Mouse (Mus musculus): ENCODE data around the gene Cog8. TPM values are rescaled to one million over a fixed set of nuclear protein-coding genes. Genes with fewer than 3 reads are reported as not detected.

The Cog8 gene
- polyA plus RNA-seq, 1 experiment from 2014 or later: 40.9 TPM

- WGBS: 89% methylated on average over 4 of the region's 4 CpGs
- Histone ChIP-seq H3K27ac (no peak overlapping the region), H3K36me3 (peaks cover 92% of the 10 kb centered on the region)
These were observed 17.2 kb upstream of the Cog8 start for GRCm38 (mm10) chr8:107073706-107074105.

GRCm38 (mm10) chr8:107065511-107066496 lies 9.3 kb upstream of the Cog8 start, which contains the start of gene Tmed6:
Tmed6 (minus strand) TSS chr8:107065644.
- peaks cover 27% of the 10 kb centered on the region for H3K36me3 ChIP-seq
- no peak within 1 kb of the TSS for H3K4me3 ChIP-seq
- H3K4me1 ChIP-seq (replicated peaks): no peaks in the 10 kb centered on the region
- H3K27ac ChIP-seq: no peak within 1 kb of the TSS
- no peaks in the 10 kb centered on the region for H3K27me3 ChIP-seq
- WGBS: 65% methylated on average over 17 of the region's 17 CpGs
- H3K4me2 ChIP-seq: no peak within 1 kb of the TSS
- no peak for ATAC-seq (ENCODE audit: low FRiP score)
- no peak within 1 kb of the TSS for H3K9ac ChIP-seq
- H3K9me3 ChIP-seq: no peaks in the 10 kb centered on the region

More at GRCm38 (mm10) chr8:107073706-107074105, 17.2 kb upstream of the Cog8 start:
- ATAC-seq (ENCODE audit: low FRiP score): no peak
- no peak overlapping the region for H3K4me2 ChIP-seq
- H3K27me3 ChIP-seq: no peaks in the 10 kb centered on the region
- H3K4me3 ChIP-seq: no peak overlapping the region
- no peak overlapping the region for H3K9ac ChIP-seq
- no peaks in the 10 kb centered on the region for H3K9me3 ChIP-seq
- no peaks in the 10 kb centered on the region for H3K4me1 ChIP-seq (replicated peaks)

GRCm38 (mm10) chr8:107062613-107063012 lies 6.1 kb upstream of the Cog8 start:
- Histone ChIP-seq H3K4me1 (replicated peaks) (peaks cover 4% of the 10 kb centered on the region), H3K27me3 (no peaks in the 10 kb centered on the region), H3K4me3 (no peak overlapping the region), H3K9ac (no peak overlapping the region), H3K9me3 (no peaks in the 10 kb centered on the region), H3K4me2 (no peak overlapping the region), H3K27ac (no peak overlapping the region), H3K36me3 (peaks cover 14% of the 10 kb centered on the region)
- ATAC-seq (ENCODE audit: low FRiP score): no peak
- WGBS: 93% methylated on average over 1 of the region's 1 CpGs

- peaks cover 41% of the 10 kb centered on the region for H3K36me3 ChIP-seq
- peak overlapping the region; percentile 88 for H3K9ac ChIP-seq
- no peaks in the 10 kb centered on the region for H3K9me3 ChIP-seq
- peaks cover 24% of the 10 kb centered on the region for H3K4me1 ChIP-seq (replicated peaks)
- WGBS: 1% methylated on average over 33 of the region's 33 CpGs
- peak; percentile 77 for ATAC-seq (ENCODE audit: low FRiP score)
- H3K27ac ChIP-seq: peak overlapping the region; percentile 72; the same call in 1 of the 2 replicates
- peak overlapping the region; percentile 99 for H3K4me2 ChIP-seq
- peak overlapping the region; percentile 83 for H3K4me3 ChIP-seq
- no peaks in the 10 kb centered on the region for H3K27me3 ChIP-seq
These were observed 482 bp upstream of the Cog8 start for GRCm38 (mm10) chr8:107056973-107057369.

- no peak for ATAC-seq (ENCODE audit: low FRiP score)
- Histone ChIP-seq H3K4me2 (no peak overlapping the region), H3K4me1 (replicated peaks) (peaks cover 39% of the 10 kb centered on the region), H3K9me3 (no peaks in the 10 kb centered on the region), H3K4me3 (no peak overlapping the region), H3K27me3 (no peaks in the 10 kb centered on the region), H3K36me3 (peaks cover 56% of the 10 kb centered on the region), H3K27ac (no peak overlapping the region), H3K9ac (no peak overlapping the region)
- 98% methylated on average over 8 of the region's 8 CpGs for WGBS
These were observed 4.4 kb downstream of the Cog8 start for GRCm38 (mm10) chr8:107052046-107052445.

GRCm38 (mm10) chr8:107049480-107049879 lies 7.0 kb downstream of the Cog8 start:
- Histone ChIP-seq H3K36me3 (peaks cover 80% of the 10 kb centered on the region), H3K9ac (no peak overlapping the region), H3K4me3 (peak overlapping the region; percentile 84; the same call in 1 of the 2 replicates), H3K27ac (no peak overlapping the region), H3K4me2 (peak overlapping the region; percentile 79), H3K4me1 (replicated peaks) (peaks cover 30% of the 10 kb centered on the region), H3K9me3 (no peaks in the 10 kb centered on the region), H3K27me3 (no peaks in the 10 kb centered on the region)
- ATAC-seq (ENCODE audit: low FRiP score): no peak
- WGBS: 95% methylated on average over 4 of the region's 4 CpGs

- Histone ChIP-seq H3K9ac (peak within 1 kb of the TSS; percentile 87), H3K36me3 (peaks cover 80% of the 10 kb centered on the region), H3K4me1 (replicated peaks) (peaks cover 30% of the 10 kb centered on the region), H3K9me3 (no peaks in the 10 kb centered on the region), H3K4me3 (peak within 1 kb of the TSS; percentile 84), H3K4me2 (peak within 1 kb of the TSS; percentile 79), H3K27ac (peak within 1 kb of the TSS; percentile 92), H3K27me3 (no peaks in the 10 kb centered on the region)
- peak; percentile 87 for ATAC-seq (ENCODE audit: low FRiP score)
- WGBS: under 1% methylated on average over 86 of the region's 87 CpGs
These were observed 8.2 kb downstream of the Cog8 start, which contains the start of gene Pdf for GRCm38 (mm10) chr8:107048061-107048941. Pdf (minus strand) TSS chr8:107048614.

- H3K27me3 ChIP-seq: no peaks in the 10 kb centered on the region
- ATAC-seq (ENCODE audit: low FRiP score): no peak
- peak overlapping the region; percentile 84 for H3K4me3 ChIP-seq
- H3K9me3 ChIP-seq: no peaks in the 10 kb centered on the region
- peaks cover 80% of the 10 kb centered on the region for H3K36me3 ChIP-seq
- WGBS: 91% methylated on average over 5 of the region's 5 CpGs
- peak overlapping the region; percentile 87; the same call in 1 of the 2 replicates for H3K9ac ChIP-seq
- peak overlapping the region; percentile 79; the same call in 1 of the 2 replicates for H3K4me2 ChIP-seq
- no peak overlapping the region for H3K27ac ChIP-seq
- peaks cover 30% of the 10 kb centered on the region for H3K4me1 ChIP-seq (replicated peaks)
These were observed 9.5 kb downstream of the Cog8 start for GRCm38 (mm10) chr8:107046976-107047375.

- Histone ChIP-seq H3K9me3 (no peaks in the 10 kb centered on the region), H3K27ac (no peak overlapping the region), H3K27me3 (no peaks in the 10 kb centered on the region), H3K4me2 (no peak overlapping the region), H3K36me3 (peaks cover 80% of the 10 kb centered on the region), H3K4me3 (no peak overlapping the region), H3K4me1 (replicated peaks) (peaks cover 30% of the 10 kb centered on the region), H3K9ac (no peak overlapping the region)
- ATAC-seq (ENCODE audit: low FRiP score): no peak
- 91% methylated on average over 6 of the region's 6 CpGs for whole genome bisulfite sequencing
These were observed 11.0 kb downstream of the Cog8 start for GRCm38 (mm10) chr8:107045478-107045877.

- H3K4me1 ChIP-seq (replicated peaks): no peaks in the 10 kb centered on the region
- WGBS: 90% methylated on average over 7 of the region's 7 CpGs
- no peak for ATAC-seq (ENCODE audit: low FRiP score)
- no peak overlapping the region for H3K27ac ChIP-seq
- H3K4me2 ChIP-seq: no peak overlapping the region
- no peaks in the 10 kb centered on the region for H3K9me3 ChIP-seq
- peaks cover 90% of the 10 kb centered on the region for H3K36me3 ChIP-seq
- no peaks in the 10 kb centered on the region for H3K27me3 ChIP-seq
- H3K9ac ChIP-seq: no peak overlapping the region
- H3K4me3 ChIP-seq: no peak overlapping the region
These were observed 15.9 kb downstream of the Cog8 start for GRCm38 (mm10) chr8:107040632-107041031.

- H3K9me3 ChIP-seq: no peaks in the 10 kb centered on the region
- 92% methylated on average over 8 of the region's 8 CpGs for WGBS
- no peak overlapping the region for H3K4me2 ChIP-seq
- H3K27ac ChIP-seq: no peak overlapping the region
- ATAC-seq (ENCODE audit: low FRiP score): no peak
- no peak overlapping the region for H3K4me3 ChIP-seq
- H3K4me1 ChIP-seq (replicated peaks): peaks cover 24% of the 10 kb centered on the region
- H3K27me3 ChIP-seq: no peaks in the 10 kb centered on the region
- no peak overlapping the region for H3K9ac ChIP-seq
- peaks cover 56% of the 10 kb centered on the region for H3K36me3 ChIP-seq
These were observed 19.9 kb downstream of the Cog8 start for GRCm38 (mm10) chr8:107036626-107037025.

- H3K27me3 ChIP-seq: no peaks in the 10 kb centered on the region
- no peak for ATAC-seq (ENCODE audit: low FRiP score)
- no peak overlapping the region for H3K4me3 ChIP-seq
- H3K4me1 ChIP-seq (replicated peaks): peaks cover 24% of the 10 kb centered on the region
- no peak overlapping the region for H3K4me2 ChIP-seq
- WGBS: 83% methylated on average over 3 of the region's 3 CpGs
- H3K9ac ChIP-seq: peak overlapping the region; percentile 43; the same call in 1 of the 2 replicates
- H3K9me3 ChIP-seq: no peaks in the 10 kb centered on the region
- peaks cover 46% of the 10 kb centered on the region for H3K36me3 ChIP-seq
- H3K27ac ChIP-seq: no peak overlapping the region
These were observed 20.8 kb downstream of the Cog8 start for GRCm38 (mm10) chr8:107035641-107036040.

All from hindbrain, embryonic 13.5 days (tissue).